Mouse (Mus musculus) liver, embryonic 14.5 days (tissue): ENCODE data around the gene Reps2.

Experiments
- CTCF ChIP-seq: IDR thresholded peaks from 2 replicates; pipeline ENCODE4 v1.5.1; 2016; ENCODE audit warnings: antibody characterized with exemption, low read depth, control low read depth
- EP300 ChIP-seq: IDR thresholded peaks from 2 replicates; pipeline ENCODE4 v1.6.1; 2016; ENCODE audit warnings: antibody characterized with exemption, low read depth

DNA sequence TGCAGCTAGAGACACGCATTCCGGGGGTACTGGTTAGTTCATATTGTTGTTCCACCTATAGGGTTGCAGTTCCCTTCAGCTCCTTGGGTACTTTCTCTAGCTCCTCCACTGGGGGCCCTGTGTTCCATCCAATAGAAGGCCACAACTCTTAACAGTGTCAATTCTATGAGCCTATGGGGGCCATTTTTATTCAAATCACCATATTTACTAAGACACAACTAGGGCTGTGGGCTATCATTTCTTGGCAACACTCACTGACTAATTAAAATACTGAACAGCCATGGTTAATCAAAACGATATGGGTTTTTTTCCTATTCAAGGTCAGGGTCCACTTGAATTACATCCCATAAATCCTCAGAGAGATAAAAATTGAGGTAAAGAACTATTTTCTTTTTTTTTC lies 43.8 kb downstream of the Reps2 start:
- TF ChIP-seq EP300 (no peak), CTCF (no peak)
